Mouse (Mus musculus) embryo, embryonic 10.5 days (tissue): ENCODE results near the gene Hist1h2aa.
A peak's percentile ranks its signal among the peaks of the same experiment; 100 is the strongest.

ENCODE experiments used
- DNase-seq: peaks from one replicate; pipeline ENCODE4 v3.0.0-alpha.2; 2015; ENCODE audit warnings: low spot score

Hist1h2aa gene

DNA sequence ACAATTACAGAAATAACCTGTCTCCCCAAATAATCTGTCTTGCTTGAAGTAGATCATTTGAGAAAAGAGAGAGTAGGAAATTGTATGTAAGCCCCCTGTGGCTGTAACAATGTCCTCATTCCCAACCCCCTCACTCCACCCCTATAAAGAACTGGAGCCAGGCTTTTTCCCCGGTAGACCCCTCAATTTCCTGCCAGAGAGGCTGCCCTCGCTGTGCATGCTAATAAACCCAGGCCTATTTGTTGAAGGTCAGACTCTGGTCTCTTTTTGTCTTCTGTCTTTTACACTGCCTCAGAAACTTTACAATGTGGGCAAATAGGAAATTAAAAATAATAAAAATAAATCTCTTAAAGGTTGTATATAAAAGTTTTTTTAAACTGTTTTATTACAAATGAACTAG, 12.0 kb downstream of the Hist1h2aa start:
- DNase-seq = no peak

DNA sequence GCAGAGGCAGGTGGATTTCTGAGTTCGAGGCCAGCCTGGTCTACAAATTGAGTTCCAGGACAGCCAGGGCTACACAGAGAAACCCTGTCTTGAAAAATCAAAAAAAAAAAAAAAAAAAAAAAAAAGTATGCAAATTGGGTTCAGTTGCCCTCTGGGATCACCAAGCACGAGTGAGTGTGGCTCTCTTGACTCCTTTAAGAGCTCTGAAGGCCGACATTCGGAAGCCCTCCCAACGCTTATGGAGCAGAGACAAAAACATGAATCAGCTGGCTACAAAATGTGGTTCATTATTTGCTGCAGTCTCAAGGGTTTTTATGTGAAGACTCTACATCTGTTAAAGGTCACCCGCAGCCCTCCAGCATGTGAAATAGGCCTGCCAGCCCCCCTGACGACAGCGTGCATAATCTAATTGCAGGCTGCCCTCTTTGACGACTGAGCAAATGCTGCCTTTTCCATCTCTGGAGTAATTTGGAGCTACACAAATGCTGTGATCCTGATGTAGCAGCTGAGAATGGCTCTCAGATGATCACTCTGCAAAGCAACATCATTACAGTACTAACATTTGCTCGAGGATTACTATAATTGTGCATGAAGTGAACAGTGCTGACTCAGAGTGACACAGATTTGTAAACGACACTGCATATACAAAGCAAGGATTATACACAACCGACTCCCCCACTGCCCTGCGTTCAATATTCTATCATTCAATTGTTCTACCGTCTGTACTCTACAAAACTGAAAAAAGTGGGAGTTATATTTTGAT, 15.4 kb downstream of the Hist1h2aa start:
- peak; percentile 62 for DNase-seq

DNA sequence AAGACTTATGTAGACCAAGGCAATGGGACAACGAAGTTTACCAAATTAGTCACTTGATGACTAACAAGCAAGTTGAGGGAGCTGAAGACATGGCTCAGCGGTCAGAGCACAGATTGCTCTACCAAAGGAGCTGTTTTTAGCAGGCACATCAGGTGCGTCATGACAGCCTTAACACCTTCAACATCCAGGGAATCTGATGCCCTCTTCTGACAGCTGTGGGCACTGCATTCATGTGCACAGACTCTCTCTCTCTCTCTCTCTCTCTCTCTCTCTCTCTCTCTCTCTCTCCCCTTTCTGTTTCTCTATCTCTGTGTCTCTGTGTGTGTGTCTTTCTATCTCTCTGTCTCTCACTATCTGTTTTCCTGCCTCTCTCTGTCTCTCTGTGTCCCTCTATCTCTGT, 16.7 kb downstream of the Hist1h2aa start:
- DNase-seq = no peak

DNA sequence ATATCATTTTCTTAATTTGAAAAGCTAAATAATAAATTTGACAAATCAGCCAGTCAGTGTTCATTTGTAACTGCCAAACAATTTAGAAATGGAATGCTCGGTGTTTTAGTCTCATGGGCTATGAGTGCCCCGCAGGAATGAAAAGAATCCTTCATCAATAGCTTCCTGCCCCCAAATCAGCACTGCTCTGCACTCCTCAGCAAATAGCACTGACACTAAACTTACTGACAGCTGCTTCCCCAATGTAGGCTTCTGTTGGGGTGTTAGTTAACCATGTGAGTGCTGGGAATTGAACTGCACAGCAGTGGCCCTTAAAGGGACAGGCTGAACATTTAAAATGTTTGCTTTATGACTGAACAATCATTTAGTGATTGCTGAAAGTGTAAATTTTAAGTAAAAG, 25.5 kb downstream of the Hist1h2aa start:
- no peak for DNase-seq

DNA sequence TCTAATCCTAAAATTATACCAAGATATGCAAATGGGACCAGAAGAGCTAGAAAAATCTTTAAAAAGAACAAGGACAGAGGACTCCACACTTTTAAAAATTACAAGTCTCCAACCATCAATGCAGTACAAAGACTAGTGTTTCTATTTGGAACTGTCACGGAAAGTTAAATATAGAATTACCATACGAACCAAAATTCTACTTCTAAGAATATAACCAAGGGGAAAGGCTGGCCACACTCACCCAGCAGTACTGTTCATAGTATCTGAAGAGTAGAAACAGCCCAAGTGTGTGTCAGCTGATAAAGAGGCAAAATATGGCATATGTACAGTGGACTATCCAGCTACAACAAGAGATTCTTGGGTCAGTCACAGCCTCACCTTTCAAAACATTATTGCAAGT, 30.6 kb downstream of the Hist1h2aa start:
- no peak for DNase-seq

DNA sequence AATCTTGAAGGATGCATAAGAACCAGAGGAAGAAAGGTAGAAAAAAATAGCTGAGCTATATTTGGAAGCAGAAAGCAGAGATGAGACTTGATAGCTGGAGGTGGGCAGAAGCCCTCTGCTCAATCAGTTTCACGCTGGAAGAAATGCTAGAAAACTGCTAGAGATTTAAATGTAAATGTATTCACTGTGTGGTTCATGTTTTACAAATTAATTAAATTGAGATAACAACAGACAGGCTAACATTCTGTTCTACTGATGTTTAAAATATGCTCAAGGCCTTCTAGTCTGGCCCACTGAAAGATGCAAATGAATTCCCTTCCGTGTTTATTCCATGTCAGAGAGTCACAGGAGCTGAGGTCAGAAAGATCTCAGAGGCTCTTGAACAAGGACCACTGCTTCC, 37.6 kb downstream of the Hist1h2aa start:
- no peak for DNase-seq

DNA sequence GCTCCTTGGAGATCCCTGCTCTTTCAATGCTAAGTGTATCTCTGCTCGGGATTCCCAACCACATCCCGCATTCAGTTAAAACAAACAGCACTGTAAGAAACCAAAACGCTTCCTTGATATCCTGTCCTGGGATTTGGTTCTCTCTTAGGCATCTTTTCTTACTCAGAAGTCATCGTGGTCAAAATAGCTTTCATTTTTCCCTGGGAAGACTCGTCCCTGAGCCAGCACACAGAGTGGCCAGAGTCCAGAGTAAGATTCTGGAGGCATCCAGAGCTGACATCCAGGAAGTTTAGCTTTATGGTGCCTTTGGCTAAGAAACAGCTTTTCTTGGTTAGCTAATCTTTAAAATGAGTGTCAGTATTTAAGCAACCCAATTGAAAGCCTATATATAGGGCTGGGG, 38.0 kb downstream of the Hist1h2aa start:
- DNase-seq = no peak
